ENCODE assay signal across 21 mouse cellular contexts in genomic region chr5:12474904-12475638, GRCm38 (mm10).
DNase-seq lines count a peak whose midpoint lies in the region; ATAC-seq and TF ChIP-seq lines count a peak whose summit lies in the region.
"Had no signal": no experiment of that assay in that cellular context is flagged by ENCODE, and none has a peak within 500 bp of the region (broad histone marks: within the 10 kb centered on the region; RNA-seq: fewer than 3 reads in every experiment).

No protein-coding gene starts in this region.

- peaks cover 10% of the 10 kb centered on the region for H3K4me1 ChIP-seq in forebrain, embryonic 12.5 days
- H3K4me1 ChIP-seq in forebrain, embryonic 16.5 days (replicated peaks; ENCODE audit: control insufficient read depth, insufficient read depth, low read length), result 0 out of 2 replicates have a peak, but pooled peaks cover 3% of the 10 kb centered on the region
- H3K4me1 ChIP-seq in hindbrain, postnatal 0 days (ENCODE audit: insufficient read depth, low read length), result no peaks in the 10 kb centered on the region
- H3K4me1 ChIP-seq: embryonic facial prominence, embryonic 15.5 days; neural tube, embryonic 12.5 days had no signal

- no peak for TF ChIP-seq POLR2A in brain, embryonic 14.5 days (IDR thresholded peaks at IDR 0.05; ENCODE audit: borderline replicate concordance, extremely low read depth, insufficient read depth, insufficient read length, poor library complexity, severe bottlenecking)

- H3K9ac ChIP-seq in forebrain, embryonic 12.5 days, result no peak overlapping the region
- no peak overlapping the region for H3K9ac ChIP-seq in forebrain, embryonic 16.5 days (replicated peaks; ENCODE audit: low read depth, low read length)
- H3K9ac ChIP-seq in hindbrain, postnatal 0 days (replicated peaks; ENCODE audit: low read length), result no peak overlapping the region
- H3K9ac ChIP-seq: embryonic facial prominence, embryonic 15.5 days; heart, embryonic 13.5 days; liver, postnatal 0 days; neural tube, embryonic 12.5 days had no signal

- no peak overlapping the region for H3K4me3 ChIP-seq in forebrain, embryonic 12.5 days (replicated peaks)
- H3K4me3 ChIP-seq in forebrain, embryonic 16.5 days (replicated peaks; ENCODE audit: low read length), result no peak overlapping the region
- H3K4me3 ChIP-seq in hindbrain, postnatal 0 days (ENCODE audit: low read length), result no peak overlapping the region
- H3K4me3 ChIP-seq in gastrocnemius, adult 2 months, result no peak overlapping the region
- H3K4me3 ChIP-seq: embryonic facial prominence, embryonic 15.5 days; heart, embryonic 13.5 days; layer of hippocampus, adult 2 months; neural tube, embryonic 12.5 days had no signal

- H3K36me3 ChIP-seq in forebrain, embryonic 12.5 days (replicated peaks), result no peaks in the 10 kb centered on the region
- no peaks in the 10 kb centered on the region for H3K36me3 ChIP-seq in forebrain, embryonic 16.5 days (ENCODE audit: control insufficient read depth, insufficient read depth)
- no peaks in the 10 kb centered on the region for H3K36me3 ChIP-seq in hindbrain, postnatal 0 days (ENCODE audit: insufficient read depth, low read length)
- H3K36me3 ChIP-seq: embryonic facial prominence, embryonic 15.5 days; heart, embryonic 13.5 days; neural tube, embryonic 12.5 days had no signal

- peak; percentile 46; the same call in 1 of the 2 replicates for ATAC-seq in forebrain, embryonic 12.5 days (ENCODE audit: low FRiP score)
- ATAC-seq in forebrain, embryonic 16.5 days, result no peak
- ATAC-seq in hindbrain, postnatal 0 days, result peak; percentile 72; the same call in 1 of the 2 replicates
- ATAC-seq: inflammation-experienced regulatory T-cells, adult 6 months; liver, postnatal 0 days had no signal

- no peaks in the 10 kb centered on the region for H3K27me3 ChIP-seq in forebrain, embryonic 12.5 days
- H3K27me3 ChIP-seq in forebrain, embryonic 16.5 days (replicated peaks; ENCODE audit: control insufficient read depth, insufficient read depth, low read length), result no peaks in the 10 kb centered on the region
- no peaks in the 10 kb centered on the region for H3K27me3 ChIP-seq in hindbrain, postnatal 0 days (ENCODE audit: insufficient read depth, low read length)
- H3K27me3 ChIP-seq: embryonic facial prominence, embryonic 15.5 days; heart, embryonic 13.5 days; neural tube, embryonic 12.5 days had no signal

- TF ChIP-seq CTCF in brain, embryonic 14.5 days (IDR thresholded peaks at IDR 0.05; ENCODE audit: borderline replicate concordance, extremely low read depth, insufficient read depth, insufficient read length), result no peak
- TF ChIP-seq CTCF in hindbrain, postnatal 0 days (IDR thresholded peaks at IDR 0.05; ENCODE audit: low read depth), result no peak
- TF ChIP-seq CTCF in gastrocnemius, adult 2 months (IDR thresholded peaks at IDR 0.05), result no peak

- no peaks in the 10 kb centered on the region for H3K9me3 ChIP-seq in forebrain, embryonic 12.5 days
- no peaks in the 10 kb centered on the region for H3K9me3 ChIP-seq in forebrain, embryonic 16.5 days (ENCODE audit: control insufficient read depth, low read length)
- H3K9me3 ChIP-seq in hindbrain, postnatal 0 days (ENCODE audit: low read length), result no peaks in the 10 kb centered on the region
- H3K9me3 ChIP-seq: embryonic facial prominence, embryonic 15.5 days; neural tube, embryonic 12.5 days had no signal

- intact Hi-C loops in gastrocnemius, adult 2 months (cut with DNase I), result no loop called here

- peak; percentile 8 for DNase-seq in brain, adult 2 months (ENCODE audit: low read depth, low spot score)
- peak; percentile 49 for DNase-seq in brain, embryonic 14.5 days (ENCODE audit: low read depth)
- DNase-seq in hindbrain, postnatal 0 days (ENCODE audit: low spot score), result peak; percentile 28
- DNase-seq in gastrocnemius, adult 2 months, result no peak
- DNase-seq in spleen, postnatal 4 days (ENCODE audit: low spot score in 2 of 2), result no peak
- DNase-seq in right cerebral cortex, postnatal 10 days (ENCODE audit: low spot score in 2 of 2), result no peak
- DNase-seq: gastrocnemius, postnatal 10 days; kidney, adult 8-10 months; kidney, postnatal 14 days; liver; liver, postnatal 0 days; lung, postnatal 10 days; right cerebral cortex, postnatal 14 days; spleen, adult 18-20 months had no signal

- H3K27ac ChIP-seq in forebrain, embryonic 12.5 days, result no peak overlapping the region
- H3K27ac ChIP-seq in forebrain, embryonic 16.5 days (ENCODE audit: low read length), result no peak overlapping the region
- no peak overlapping the region for H3K27ac ChIP-seq in hindbrain, postnatal 0 days
- no peak overlapping the region for H3K27ac ChIP-seq in gastrocnemius, adult 2 months
- H3K27ac ChIP-seq: embryonic facial prominence, embryonic 15.5 days; heart, embryonic 13.5 days; layer of hippocampus, adult 2 months; neural tube, embryonic 12.5 days had no signal

- H3K4me2 ChIP-seq in forebrain, embryonic 12.5 days, result no peak overlapping the region
- no peak overlapping the region for H3K4me2 ChIP-seq in forebrain, embryonic 16.5 days (ENCODE audit: low read length)
- no peak overlapping the region for H3K4me2 ChIP-seq in hindbrain, postnatal 0 days (ENCODE audit: low read depth, low read length)
- H3K4me2 ChIP-seq: embryonic facial prominence, embryonic 15.5 days; heart, embryonic 13.5 days; neural tube, embryonic 12.5 days had no signal

- 34% methylated on average over 5 of the region's 5 CpGs for WGBS in forebrain, embryonic 12.5 days
- 24% methylated on average over 5 of the region's 5 CpGs for WGBS in forebrain, embryonic 16.5 days
- WGBS in hindbrain, postnatal 0 days, result 51% methylated on average over 5 of the region's 5 CpGs

Comparison
In these comparisons a context has a peak if more than half of its experiments do, and no peak if none do; other contexts are left out.
1. DNase-seq: peak in brain, adult 2 months (single experiment), brain, embryonic 14.5 days (single experiment) and hindbrain, postnatal 0 days (single experiment); none in gastrocnemius, adult 2 months (single experiment), spleen, postnatal 4 days (0 of 2) and right cerebral cortex, postnatal 10 days (0 of 2).